Mouse (Mus musculus): ENCODE results near the gene Chd5. TPM values are rescaled to one million over a fixed set of nuclear protein-coding genes. Genes with fewer than 3 reads are reported as not detected.

Chd5 gene
- total RNA-seq, 2 experiments from 2014 or later = 140 to 154 TPM

- no peak for DNase-seq (ENCODE audit: low spot score in 2 of 2)
Observed at GRCm38 (mm10) chr4:152424922-152425321, 86.5 kb downstream of the Chd5 start.

- no peak for DNase-seq (ENCODE audit: low spot score in 2 of 2)
Observed at GRCm38 (mm10) chr4:152428259-152428658, 89.8 kb downstream of the Chd5 start.

- peak in 1 of 2 experiments; percentile 48 for DNase-seq (ENCODE audit: low spot score in 2 of 2)
Observed at GRCm38 (mm10) chr4:152432308-152432707, 93.9 kb downstream of the Chd5 start.

- peak; percentile 94 to 95 for DNase-seq (ENCODE audit: low spot score in 2 of 2)
Observed at GRCm38 (mm10) chr4:152434836-152435235, 96.4 kb downstream of the Chd5 start.

- DNase-seq (ENCODE audit: low spot score in 2 of 2) = peak; percentile 75 to 78
Observed at GRCm38 (mm10) chr4:152435255-152435654, 96.8 kb downstream of the Chd5 start.

Other genes with a start within 250 kb of the Chd5 start
- gene Tnfrsf25, start 222.7 kb upstream of the Chd5 start, total RNA-seq (2021) = 10 to 100 TPM; 17.7 to 25.6 TPM
- under 1 TPM; 0.57 to 0.94 TPM for gene Espn, start 186.3 kb upstream of the Chd5 start, total RNA-seq (2021)
- gene Hes2, start 179.8 kb upstream of the Chd5 start, total RNA-seq (2021) = not detected
- gene Acot7, start 160.5 kb upstream of the Chd5 start, total RNA-seq (2021) = 100 to 1,000 TPM; 352 to 388 TPM
- gene Gpr153, start 64.4 kb upstream of the Chd5 start, total RNA-seq (2021) = 10 to 100 TPM in 1 of 2 experiments, 1 to 10 TPM in 1; 8.9 to 14.4 TPM
- not detected for gene Hes3, start 47.0 kb upstream of the Chd5 start, total RNA-seq (2021)
- 10 to 100 TPM; 33.8 to 34.6 TPM for gene Icmt, start 41.4 kb upstream of the Chd5 start, total RNA-seq (2021)
- gene Rnf207, start 19.7 kb upstream of the Chd5 start, total RNA-seq (2021) = 1 to 10 TPM; 2.6 to 6.0 TPM
- 100 to 1,000 TPM; 227 to 233 TPM for gene Rpl22, start 12.9 kb upstream of the Chd5 start, total RNA-seq (2021)
- 10 to 100 TPM; 24.0 to 25.1 TPM for gene Nphp4, start 138.1 kb downstream of the Chd5 start, total RNA-seq (2021)
- 100 to 1,000 TPM; 423 to 447 TPM for gene Kcnab2, start 139.2 kb downstream of the Chd5 start, total RNA-seq (2021)

Data from layer of hippocampus, postnatal 14 days (tissue).